Mouse (Mus musculus) natural killer cell, adult 2 months (primary cell): ENCODE results near the gene Ehf.

Experiments
- DNase-seq, 2 experiments: peaks; one replicate each; pipeline ENCODE4 v3.0.0; 2022; ENCODE audit warnings: low spot score in 2 of 2

Gene Ehf

GRCm38 (mm10) chr2:103303132-103303531 lies at the start of gene Ehf:
TSS of gene Ehf (minus strand) at chr2:103303278.
- no peak for DNase-seq

- peak; percentile 1 to 16 for DNase-seq
Measured at GRCm38 (mm10) chr2:103347417-103347891, 44.4 kb upstream of the Ehf start.

GRCm38 (mm10) chr2:103346751-103347289 lies 43.7 kb upstream of the Ehf start:
- DNase-seq: no peak

GRCm38 (mm10) chr2:103343611-103344010 lies 40.5 kb upstream of the Ehf start:
- DNase-seq: no peak

GRCm38 (mm10) chr2:103342123-103342522 lies 39.0 kb upstream of the Ehf start:
- no peak for DNase-seq

GRCm38 (mm10) chr2:103341375-103341971 lies 38.4 kb upstream of the Ehf start:
- DNase-seq: no peak

- no peak for DNase-seq
Measured at GRCm38 (mm10) chr2:103338706-103339105, 35.6 kb upstream of the Ehf start.

- DNase-seq: no peak
Measured at GRCm38 (mm10) chr2:103337370-103337769, 34.3 kb upstream of the Ehf start.

- no peak for DNase-seq
Measured at GRCm38 (mm10) chr2:103336621-103337020, 33.5 kb upstream of the Ehf start.

- no peak for DNase-seq
Measured at GRCm38 (mm10) chr2:103336000-103336399, 32.9 kb upstream of the Ehf start.

- DNase-seq: no peak
Measured at GRCm38 (mm10) chr2:103331666-103332191, 28.7 kb upstream of the Ehf start.

GRCm38 (mm10) chr2:103328731-103329130 lies 25.7 kb upstream of the Ehf start:
- no peak for DNase-seq

- no peak for DNase-seq
Measured at GRCm38 (mm10) chr2:103325301-103326048, 22.4 kb upstream of the Ehf start.

- no peak for DNase-seq
Measured at GRCm38 (mm10) chr2:103324320-103324719, 21.2 kb upstream of the Ehf start.

GRCm38 (mm10) chr2:103322171-103322570 lies 19.1 kb upstream of the Ehf start:
- no peak for DNase-seq

- no peak for DNase-seq
Measured at GRCm38 (mm10) chr2:103321638-103322037, 18.6 kb upstream of the Ehf start.

- no peak for DNase-seq
Measured at GRCm38 (mm10) chr2:103314002-103314401, 10.9 kb upstream of the Ehf start.

GRCm38 (mm10) chr2:103312640-103313039 lies 9.6 kb upstream of the Ehf start:
- no peak for DNase-seq

- no peak for DNase-seq
Measured at GRCm38 (mm10) chr2:103310663-103311062, 7.6 kb upstream of the Ehf start.

- no peak for DNase-seq
Measured at GRCm38 (mm10) chr2:103306686-103307085, 3.6 kb upstream of the Ehf start.

- DNase-seq: no peak
Measured at GRCm38 (mm10) chr2:103302669-103303068, 409 bp downstream of the Ehf start.

GRCm38 (mm10) chr2:103298711-103299463 lies 4.2 kb downstream of the Ehf start:
- no peak for DNase-seq
